Mouse (Mus musculus) embryo, embryonic 11.5 days (tissue): ENCODE results near the gene Olfr976.
"Not testable (repeated sequence)": the region's sequence is repeated elsewhere in the genome, so short reads cannot be mapped to it uniquely, and the experiment has no call there.

Source experiments
- DNase-seq: peaks from one replicate; pipeline ENCODE4 v3.0.0-alpha.2; 2012; ENCODE audit warnings: low read depth, low spot score

Gene Olfr976

DNA sequence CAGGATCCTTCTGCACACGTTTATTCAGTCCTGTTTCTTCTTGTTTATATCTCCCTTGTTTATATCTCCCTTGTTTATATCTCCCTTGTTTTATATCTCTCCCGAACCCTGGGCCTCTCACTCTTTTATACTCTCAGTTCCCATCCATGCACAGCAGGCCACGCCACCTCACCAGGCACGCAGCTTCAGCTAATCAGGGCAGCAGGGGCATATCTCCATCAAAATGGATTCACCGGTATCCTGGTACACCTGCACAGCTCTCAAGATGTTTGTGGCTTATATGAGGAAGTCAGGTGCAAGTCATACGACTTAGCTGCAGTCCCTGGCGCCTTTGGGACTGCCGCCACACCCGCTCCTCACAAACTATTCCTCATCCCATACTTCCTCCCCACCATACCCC, at the start of gene Olfr976:
Olfr976 (minus strand) TSS at position 101 of the 400 bp plus-strand sequence.
- DNase-seq, result not testable (repeated sequence)

DNA sequence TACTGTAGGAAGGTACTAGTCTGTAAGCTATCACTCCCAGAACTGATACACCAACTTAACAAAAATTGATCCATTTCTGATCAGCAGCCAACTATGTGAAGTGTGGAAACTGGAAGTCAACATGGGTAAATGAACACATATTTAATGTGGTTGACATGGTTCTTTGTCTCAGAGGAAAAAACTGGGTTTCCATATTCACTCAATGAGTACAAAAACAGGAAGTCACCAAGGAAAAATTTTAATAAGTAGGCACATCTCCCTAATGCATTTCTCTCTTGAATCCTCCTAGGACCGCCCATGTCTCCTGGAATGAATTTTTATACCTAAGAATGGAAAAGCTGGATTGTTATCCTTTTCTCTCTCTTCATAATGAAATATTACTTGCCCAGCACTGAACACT, 48.5 kb upstream of the Olfr976 start, which contains the start of gene Olfr980:
Olfr980 (minus strand) TSS at position 101 of the 400 bp plus-strand sequence.
- DNase-seq, result no peak

DNA sequence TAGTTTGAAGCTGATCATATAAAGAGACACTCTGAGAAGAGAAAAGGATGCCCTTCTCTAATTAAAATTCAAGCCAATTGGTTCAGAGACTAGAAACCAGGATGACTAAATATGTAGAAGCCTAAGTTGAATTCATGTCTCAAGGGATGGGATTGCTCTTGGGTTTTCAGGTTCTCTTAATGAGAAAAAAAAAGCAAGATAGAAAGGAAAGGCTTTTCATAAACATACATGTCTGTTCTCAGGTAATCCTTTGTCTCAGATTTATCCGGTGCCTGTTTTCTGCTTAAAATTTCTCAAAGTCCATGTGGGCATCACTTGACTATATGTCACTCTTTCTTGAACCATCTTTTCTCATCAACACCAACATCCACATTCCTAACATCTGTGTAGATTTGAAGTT, 42.4 kb upstream of the Olfr976 start, which contains the start of gene Olfr979:
Olfr979 (minus strand) TSS at position 101 of the 400 bp plus-strand sequence.
- DNase-seq, result no peak

DNA sequence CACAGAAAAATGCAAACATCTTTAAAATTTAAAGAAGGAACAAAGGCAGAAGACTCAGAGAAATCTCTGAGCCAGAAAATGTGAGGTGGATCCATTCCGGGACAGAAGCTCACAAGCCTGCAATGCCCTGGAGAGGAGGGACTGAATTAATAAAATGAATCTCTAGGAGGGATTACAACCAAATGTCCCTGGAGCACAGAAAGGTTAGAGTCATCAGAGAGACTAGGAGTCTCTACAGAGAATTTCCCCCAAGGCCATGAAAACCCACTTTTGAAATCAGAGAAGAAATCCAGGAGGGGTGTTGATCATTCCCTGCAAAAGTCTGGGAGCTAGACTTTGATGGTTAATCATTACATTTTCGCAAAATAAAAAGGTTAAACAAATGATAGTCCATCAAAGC, 30.9 kb upstream of the Olfr976 start, which contains the start of gene Olfr978:
Olfr978 (plus strand) TSS at position 301 of the 400 bp plus-strand sequence.
- no peak for DNase-seq

DNA sequence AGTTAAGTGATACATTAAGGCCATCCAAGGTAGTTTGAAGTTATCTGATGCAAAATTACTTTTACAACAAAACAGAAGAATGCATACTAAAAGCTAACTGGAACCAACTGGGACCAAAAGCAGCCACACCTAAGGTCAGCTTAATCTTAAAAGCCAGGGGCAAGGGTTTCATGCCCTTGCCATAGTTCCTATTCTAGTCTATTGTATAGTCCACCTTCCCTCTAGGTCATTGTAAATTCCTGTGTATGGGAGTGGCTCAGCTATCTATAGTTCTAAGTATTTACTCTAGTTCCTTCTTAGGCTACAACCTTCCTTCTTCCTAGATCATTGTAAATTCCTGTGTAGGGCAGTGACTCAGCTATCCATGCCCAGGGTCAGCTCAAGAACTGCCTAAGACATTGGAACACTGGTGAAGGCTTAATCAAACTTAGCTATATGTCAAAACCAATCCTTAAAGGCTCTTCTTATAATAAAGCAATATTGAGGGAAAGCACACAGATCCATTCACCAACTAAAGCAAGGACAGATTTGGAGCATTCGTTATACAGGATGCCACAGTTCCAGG, 15.7 kb upstream of the Olfr976 start:
- not testable (repeated sequence) for DNase-seq

DNA sequence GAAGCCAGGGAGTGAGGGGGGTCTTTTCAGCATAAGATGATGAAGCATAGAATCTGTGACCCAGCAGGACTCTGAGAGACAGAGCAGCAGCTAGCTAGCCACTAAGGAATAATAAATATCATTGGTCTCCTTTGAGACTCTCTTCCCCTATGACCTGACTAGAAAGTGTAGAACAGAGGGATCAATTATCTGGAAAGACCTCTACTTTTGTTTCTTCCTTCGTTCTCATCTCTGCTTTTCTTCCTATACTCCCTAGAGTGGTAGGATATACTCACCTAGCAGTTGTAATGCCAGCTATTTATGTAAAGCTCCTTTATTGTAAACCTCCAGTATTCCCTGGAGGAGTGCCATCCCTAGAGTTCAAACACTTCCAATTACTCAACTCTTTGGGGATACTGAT, 9.0 kb downstream of the Olfr976 start, which contains the start of gene Olfr975:
Olfr975 (minus strand) TSS at position 101 of the 400 bp plus-strand sequence.
- no peak for DNase-seq

DNA sequence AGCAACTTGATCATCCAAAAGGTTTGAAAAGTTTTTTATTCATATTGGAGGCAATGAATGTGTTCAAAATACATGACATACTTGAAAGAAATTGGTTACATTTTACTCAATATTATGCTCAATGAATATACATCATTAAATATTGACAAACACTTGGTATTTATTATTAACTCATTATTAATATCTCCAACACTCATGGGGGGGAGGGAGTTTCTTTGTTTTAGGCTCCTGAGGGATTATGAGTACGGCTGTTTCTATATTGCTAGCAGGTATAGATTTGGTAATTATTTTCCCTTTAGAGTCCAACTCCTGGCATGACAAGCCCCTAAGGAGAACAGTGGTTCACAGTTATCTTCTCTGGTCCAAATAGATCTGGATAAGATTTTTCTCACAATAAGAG, 23.7 kb downstream of the Olfr976 start, which contains the start of gene Olfr974:
Olfr974 (plus strand) TSS at position 301 of the 400 bp plus-strand sequence.
- DNase-seq, result no peak

DNA sequence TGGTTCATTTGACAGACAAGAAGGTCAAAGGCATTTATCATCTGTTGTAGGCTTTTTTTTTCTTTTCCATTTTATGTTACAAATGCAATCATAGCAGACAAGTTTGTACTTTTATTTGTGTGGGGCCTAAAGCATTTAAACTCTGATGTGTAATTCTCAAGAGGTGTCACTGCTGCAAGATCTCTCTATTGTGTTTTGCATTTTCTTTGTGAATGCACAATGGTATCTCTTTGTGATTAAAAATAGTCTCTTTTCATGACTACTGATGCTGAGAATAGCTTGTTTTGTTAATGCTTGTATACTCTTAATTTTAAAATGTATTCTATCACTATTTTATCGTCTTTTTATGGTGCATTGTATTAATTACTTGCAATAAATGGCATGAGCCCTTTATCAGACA, 32.1 kb downstream of the Olfr976 start:
- DNase-seq, result not testable (repeated sequence)

DNA sequence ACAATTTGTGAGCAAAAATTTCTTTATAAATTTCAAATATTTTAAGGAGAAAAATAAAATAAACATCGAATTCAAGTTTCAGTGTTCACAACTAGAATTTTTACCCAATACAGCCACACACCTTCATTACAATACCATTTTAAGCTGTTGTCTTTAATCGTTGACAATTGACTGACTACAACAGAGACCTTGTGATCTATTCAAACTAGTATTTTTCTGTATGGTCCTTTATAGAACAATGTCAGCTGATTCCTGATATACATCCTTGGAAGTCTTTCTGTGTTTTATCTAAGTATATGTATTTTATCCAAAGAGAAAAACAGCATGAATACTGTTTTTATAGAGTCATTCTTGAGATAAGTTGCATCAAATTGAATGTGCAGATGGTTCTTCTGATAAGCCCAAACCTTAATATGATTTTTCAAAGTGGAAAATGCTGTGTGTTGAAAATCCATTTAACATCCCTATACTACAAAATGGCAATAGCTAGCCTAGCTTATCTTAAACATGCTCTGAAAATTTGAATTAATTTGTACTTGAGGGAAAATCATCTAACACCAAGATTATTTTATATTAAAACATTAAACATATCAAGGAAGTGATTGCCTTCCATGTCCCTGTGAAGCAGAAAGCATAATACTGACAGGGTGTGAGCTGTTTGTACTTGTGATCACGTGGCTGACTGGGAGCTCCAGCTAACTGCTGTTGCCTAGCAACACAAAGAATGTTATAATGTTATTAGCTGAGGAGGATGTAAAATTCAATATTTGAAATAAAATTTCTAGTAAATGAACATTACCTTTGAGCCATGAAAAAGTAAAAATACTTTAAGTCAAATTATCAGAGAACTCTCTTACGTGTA, 32.7 kb downstream of the Olfr976 start:
- not testable (repeated sequence) for DNase-seq

DNA sequence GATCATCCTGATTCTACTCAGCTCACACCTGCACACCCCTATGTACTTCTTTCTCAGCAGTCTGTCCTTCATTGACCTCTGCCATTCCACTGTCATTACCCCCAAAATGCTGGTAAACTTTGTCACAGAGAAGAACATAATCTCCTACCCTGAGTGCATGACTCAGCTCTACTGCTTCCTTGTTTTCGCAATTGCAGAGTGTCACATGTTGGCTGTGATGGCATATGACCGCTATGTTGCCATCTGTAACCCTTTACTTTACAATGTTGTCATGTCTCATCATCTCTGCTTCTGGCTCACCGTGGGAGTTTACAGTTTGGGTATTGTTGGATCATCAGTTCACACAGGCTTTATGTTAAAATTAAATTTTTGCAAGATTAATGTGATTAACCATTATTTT, 51.0 kb downstream of the Olfr976 start:
- DNase-seq, result no peak

DNA sequence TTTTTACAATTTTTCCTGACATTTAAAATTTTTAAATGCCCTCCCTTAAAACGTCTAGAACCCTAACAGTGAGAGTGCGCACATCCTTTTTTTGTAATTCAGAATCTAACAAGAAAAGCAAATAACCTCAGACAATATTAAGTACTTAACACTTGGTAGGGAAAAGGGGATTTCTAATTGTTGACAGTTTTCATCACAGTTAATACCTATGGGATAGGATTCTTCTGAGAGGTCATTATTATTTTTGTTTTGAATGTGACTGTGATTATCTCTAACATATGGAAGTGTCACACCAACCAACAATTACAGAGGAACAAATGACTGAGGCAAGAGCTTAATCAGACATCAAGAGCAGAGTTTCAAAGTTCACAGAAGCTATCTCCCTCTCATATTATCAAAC, 53.9 kb downstream of the Olfr976 start, which contains the start of gene Olfr229:
Olfr229 (plus strand) TSS at position 301 of the 400 bp plus-strand sequence.
- no peak for DNase-seq

DNA sequence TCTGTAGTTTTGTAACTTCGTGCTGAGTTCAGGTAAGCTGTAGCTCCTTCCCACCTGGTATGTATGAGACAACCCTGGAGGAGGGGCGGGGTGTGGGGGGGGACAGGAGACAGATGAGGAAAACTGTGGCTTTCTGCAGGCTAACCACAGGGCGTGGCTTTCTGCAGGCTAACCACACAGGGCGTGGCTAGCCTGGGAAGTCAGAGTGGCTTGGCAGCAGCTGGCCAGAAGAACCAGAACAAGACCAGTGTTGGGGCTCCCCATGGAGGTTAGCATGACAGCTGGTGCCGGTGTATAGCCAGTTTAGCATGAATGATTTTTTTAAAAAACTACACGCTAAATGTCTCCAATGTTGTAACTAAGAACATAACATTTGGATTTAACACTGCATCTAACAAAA, 55.8 kb downstream of the Olfr976 start:
- DNase-seq, result no peak
